ENCODE assay signal across 9 mouse cellular contexts in genomic region chr2:37931018-37931930, GRCm38 (mm10).
A peak's percentile ranks its signal among the peaks of the same experiment; 100 is the strongest.
DNase-seq lines count a peak whose midpoint lies in the region; ATAC-seq lines count a peak whose summit lies in the region.
"Had no signal": no experiment of that assay in that cellular context is flagged by ENCODE, and none has a peak within 500 bp of the region (broad histone marks: within the 10 kb centered on the region; RNA-seq: fewer than 3 reads in every experiment).

No protein-coding gene starts in this region.

- DNase-seq in adipocyte (ENCODE audit: low spot score) (peak; percentile 5), MN1 (ENCODE audit: low spot score) (no peak)
- DNase-seq in brain, adult 2 months (ENCODE audit: low read depth, low spot score) = peak; percentile 14
- peak; percentile 88 for DNase-seq in midbrain, embryonic 11.5 days (ENCODE audit: low spot score, missing footprints)
- DNase-seq in heart, postnatal 36 days = no peak
- DNase-seq: adrenal gland, postnatal 10 days had no signal

- H3K36me3 ChIP-seq in forebrain, embryonic 15.5 days = no peaks in the 10 kb centered on the region
- H3K36me3 ChIP-seq in midbrain, embryonic 11.5 days (ENCODE audit: control insufficient read depth, insufficient read depth, low read length) = no peaks in the 10 kb centered on the region
- H3K36me3 ChIP-seq: lung, embryonic 15.5 days had no signal

- 23% methylated on average over 5 of the region's 5 CpGs for WGBS in forebrain, embryonic 15.5 days
- WGBS in midbrain, embryonic 11.5 days = 32% methylated on average over 5 of the region's 5 CpGs

- peaks cover 22% of the 10 kb centered on the region for H3K4me1 ChIP-seq in forebrain, embryonic 15.5 days
- peaks cover 14% of the 10 kb centered on the region for H3K4me1 ChIP-seq in midbrain, embryonic 11.5 days (ENCODE audit: control insufficient read depth, insufficient read depth, low read length)
- H3K4me1 ChIP-seq: lung, embryonic 15.5 days had no signal

- intact Hi-C loops in heart, postnatal 36 days (cut with DNase I) = no loop called here

- H3K27me3 ChIP-seq in forebrain, embryonic 15.5 days = no peaks in the 10 kb centered on the region
- H3K27me3 ChIP-seq in midbrain, embryonic 11.5 days (ENCODE audit: control insufficient read depth, insufficient read depth, low read length) = peaks cover 25% of the 10 kb centered on the region
- H3K27me3 ChIP-seq: lung, embryonic 15.5 days had no signal

- H3K4me2 ChIP-seq in forebrain, embryonic 15.5 days (replicated peaks) = no peak overlapping the region
- no peak overlapping the region for H3K4me2 ChIP-seq in midbrain, embryonic 11.5 days
- H3K4me2 ChIP-seq: lung, embryonic 15.5 days had no signal

- ATAC-seq in forebrain, embryonic 15.5 days (replicated peaks) = peak; percentile 91
- ATAC-seq in midbrain, embryonic 11.5 days (ENCODE audit: low FRiP score) = peak; percentile 90
- ATAC-seq in cerebellum, adult (ENCODE audit: insufficient number of reproducible peaks, low FRiP score, low TSS enrichment) = no peak

- H3K4me3 ChIP-seq in forebrain, embryonic 15.5 days = no peak overlapping the region
- H3K4me3 ChIP-seq in midbrain, embryonic 11.5 days (ENCODE audit: low read depth, low read length) = no peak overlapping the region
- H3K4me3 ChIP-seq: lung, embryonic 15.5 days had no signal

- no peaks in the 10 kb centered on the region for H3K9me3 ChIP-seq in forebrain, embryonic 15.5 days
- H3K9me3 ChIP-seq in midbrain, embryonic 11.5 days (ENCODE audit: control insufficient read depth, low read length) = no peaks in the 10 kb centered on the region
- H3K9me3 ChIP-seq: lung, embryonic 15.5 days had no signal

- no peak overlapping the region for H3K9ac ChIP-seq in forebrain, embryonic 15.5 days (replicated peaks)
- H3K9ac ChIP-seq in midbrain, embryonic 11.5 days (ENCODE audit: low read length) = no peak overlapping the region
- H3K9ac ChIP-seq: lung, embryonic 15.5 days had no signal

- peak overlapping the region; percentile 62 for H3K27ac ChIP-seq in forebrain, embryonic 15.5 days (replicated peaks)
- H3K27ac ChIP-seq in midbrain, embryonic 11.5 days (ENCODE audit: low read depth, low read length) = no peak overlapping the region
- H3K27ac ChIP-seq: lung, embryonic 15.5 days had no signal

Comparison
In these comparisons a context has a peak if more than half of its experiments do, and no peak if none do; other contexts are left out.
1. DNase-seq: peak in adipocyte (single experiment), brain, adult 2 months (single experiment) and midbrain, embryonic 11.5 days (single experiment); none in MN1 (single experiment) and heart, postnatal 36 days (0 of 2).